Mouse (Mus musculus) urinary bladder, postnatal 10 days (tissue): ENCODE data around the gene Hist1h2bk.
"Not testable (repeated sequence)": the region's sequence is repeated elsewhere in the genome, so short reads cannot be mapped to it uniquely, and the experiment has no call there.

ENCODE experiments used
- DNase-seq: peaks from one replicate; pipeline ENCODE4 v3.0.0; 2022; ENCODE audit warnings: low spot score

Hist1h2bk gene

GRCm38 (mm10) chr13:22035267-22036148 is at the start of gene Hist1h2bk, which contains the start of gene Hist1h2ah:
Gene Hist1h2bk (plus strand): TSS chr13:22035870.
Gene Hist1h2ah (minus strand): TSS chr13:22035568.
- DNase-seq = not testable (repeated sequence)

DNA sequence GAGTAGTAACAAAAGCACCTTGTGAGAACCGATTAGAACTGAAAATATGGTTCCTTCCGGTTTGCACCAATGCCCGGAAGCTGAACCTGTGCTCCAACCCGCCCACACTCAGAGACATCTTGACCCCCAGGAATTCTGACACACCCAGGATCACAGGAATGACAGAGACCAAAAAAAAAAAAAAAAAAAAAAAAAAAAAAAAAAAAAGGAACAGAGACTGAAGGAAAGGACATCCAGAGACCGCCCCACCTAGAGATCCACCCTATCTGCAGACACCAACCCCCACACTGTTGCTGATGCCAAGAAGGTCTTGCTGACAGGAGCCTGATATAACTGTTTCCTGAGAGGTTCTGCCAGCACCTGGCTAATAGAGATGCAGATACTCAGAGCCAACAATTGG is 43.1 kb upstream of the Hist1h2bk start:
- DNase-seq = no peak

DNA sequence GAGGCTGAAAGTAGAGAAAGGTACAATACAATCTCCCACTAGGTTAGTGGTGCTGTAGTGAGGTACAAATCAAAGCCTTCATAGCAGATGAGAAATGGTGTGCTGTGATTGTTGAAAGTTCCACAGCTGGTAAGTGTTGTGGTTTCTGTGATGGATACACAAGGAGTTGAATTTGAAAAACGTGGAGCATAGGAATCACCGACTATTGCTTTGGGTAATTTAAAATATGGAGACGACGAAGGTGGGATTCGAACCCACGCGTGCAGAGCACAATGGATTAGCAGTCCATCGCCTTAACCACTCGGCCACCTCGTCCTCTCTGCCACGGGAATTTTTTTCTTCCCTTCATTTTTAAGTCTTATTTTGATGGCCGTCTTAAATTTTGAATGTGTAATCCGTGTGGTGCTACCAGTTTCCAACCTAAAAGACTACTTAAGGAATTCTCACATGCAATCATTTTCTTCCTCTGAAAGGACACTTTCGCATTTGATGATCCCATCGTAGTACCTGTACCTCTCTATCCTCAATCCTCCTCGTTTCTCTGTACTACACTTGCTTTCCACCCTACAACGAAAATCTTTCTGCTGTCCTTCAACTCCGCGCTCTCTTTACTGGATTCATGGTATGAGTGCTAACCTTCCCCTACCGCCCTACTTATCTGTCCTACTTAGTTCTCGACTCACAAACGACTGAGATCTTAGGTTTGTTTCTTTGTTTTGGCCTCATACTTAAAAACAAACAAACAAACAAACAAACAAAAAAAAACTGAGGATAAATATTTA is 41.5 kb upstream of the Hist1h2bk start:
- no peak for DNase-seq

DNA sequence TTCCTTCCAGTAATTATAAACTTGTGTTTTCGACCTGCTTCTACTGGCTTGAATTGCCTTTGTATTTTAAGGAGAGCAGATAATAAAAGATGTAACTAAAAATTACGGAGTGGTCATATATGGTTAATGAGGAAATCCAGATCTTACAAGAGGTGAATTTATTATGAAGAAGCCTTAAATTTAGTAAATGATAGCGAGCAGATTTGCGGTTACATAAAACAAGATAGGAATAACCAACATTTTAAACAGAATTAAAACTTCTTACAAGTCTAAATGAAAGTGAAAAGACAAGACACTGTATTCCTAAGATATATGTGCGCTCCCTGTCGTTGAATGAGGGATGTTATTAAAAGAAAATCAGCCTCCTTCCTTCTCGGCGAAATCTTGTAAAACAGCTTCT is 40.8 kb upstream of the Hist1h2bk start:
- DNase-seq = no peak

DNA sequence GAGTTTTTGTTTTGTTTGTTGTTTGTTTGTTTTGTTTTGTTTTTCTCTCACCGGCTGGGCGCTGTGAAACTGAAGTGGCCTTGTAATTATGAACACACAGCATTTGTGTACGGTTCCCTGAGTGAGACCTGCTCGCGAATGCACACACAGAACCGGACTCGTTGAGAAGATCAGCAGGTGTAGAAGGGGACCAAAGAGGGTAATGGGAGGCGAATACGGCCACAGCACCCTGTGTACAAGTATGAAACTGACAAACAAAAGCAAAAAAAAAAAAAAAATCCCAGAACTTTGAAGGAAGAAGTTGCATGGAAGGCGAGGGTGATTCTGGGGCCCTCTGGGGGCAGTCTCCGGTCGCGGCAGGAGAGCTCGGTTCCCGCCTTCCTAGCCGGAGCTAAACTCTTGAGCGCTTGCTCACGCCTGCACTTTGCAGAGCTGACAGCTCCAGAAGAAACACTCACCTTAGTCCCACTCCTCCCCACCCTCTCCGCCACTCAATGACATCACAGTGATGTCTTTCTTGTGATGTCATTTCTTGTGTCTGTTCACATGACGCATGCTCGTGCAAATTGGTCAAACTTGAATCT is 40.2 kb upstream of the Hist1h2bk start:
- no peak for DNase-seq

- no peak for DNase-seq
Observed at GRCm38 (mm10) chr13:21996101-21996839, 39.4 kb upstream of the Hist1h2bk start.

- DNase-seq = no peak
Observed at GRCm38 (mm10) chr13:21996840-21997185, 38.9 kb upstream of the Hist1h2bk start.

GRCm38 (mm10) chr13:21997201-21997820 is 38.4 kb upstream of the Hist1h2bk start:
- no peak for DNase-seq

- DNase-seq = no peak
Observed at GRCm38 (mm10) chr13:21997821-21998220, 37.8 kb upstream of the Hist1h2bk start.

DNA sequence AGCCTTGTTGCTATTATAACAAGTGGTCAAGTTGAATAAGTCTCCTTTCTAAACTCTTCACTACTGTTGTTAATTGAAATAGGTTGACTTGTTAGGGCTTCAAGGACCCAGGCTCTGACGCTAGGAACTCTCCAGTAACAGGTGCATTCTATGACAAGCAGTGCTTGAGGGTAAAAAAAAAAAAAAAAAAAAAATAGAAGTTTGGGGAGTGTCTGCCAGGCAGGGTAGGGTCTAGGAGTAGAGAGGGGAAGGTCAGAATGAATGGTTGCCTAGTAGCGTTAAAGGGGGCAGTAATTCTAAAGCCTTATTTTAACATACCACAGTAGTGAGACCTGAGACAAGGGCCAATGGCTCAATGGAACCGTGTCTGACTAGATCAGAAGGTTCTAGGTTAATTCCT is 37.3 kb upstream of the Hist1h2bk start:
- DNase-seq = no peak

- no peak for DNase-seq
Observed at GRCm38 (mm10) chr13:21999147-21999546, 36.5 kb upstream of the Hist1h2bk start.

GRCm38 (mm10) chr13:22001346-22001745 is 34.3 kb upstream of the Hist1h2bk start:
- no peak for DNase-seq

DNA sequence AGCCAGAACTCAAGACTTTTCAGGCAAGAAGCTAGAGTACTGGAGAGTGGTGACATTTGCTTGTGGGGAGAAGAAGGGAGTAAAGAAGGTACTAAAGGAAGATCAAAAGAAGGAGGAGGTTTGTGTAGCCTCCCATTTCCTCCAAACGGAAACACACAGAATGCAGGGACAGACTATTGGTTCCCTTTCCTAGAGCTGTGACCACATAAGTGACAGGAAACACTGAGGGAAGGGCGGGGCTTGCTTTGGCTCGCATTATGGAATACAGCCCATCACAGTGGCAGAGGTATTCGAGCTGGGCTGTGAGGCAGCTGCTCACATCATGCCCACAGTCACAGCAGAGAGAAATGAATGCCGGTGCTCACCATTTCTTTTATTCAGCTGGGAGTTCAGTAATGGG is 33.8 kb upstream of the Hist1h2bk start:
- no peak for DNase-seq

DNA sequence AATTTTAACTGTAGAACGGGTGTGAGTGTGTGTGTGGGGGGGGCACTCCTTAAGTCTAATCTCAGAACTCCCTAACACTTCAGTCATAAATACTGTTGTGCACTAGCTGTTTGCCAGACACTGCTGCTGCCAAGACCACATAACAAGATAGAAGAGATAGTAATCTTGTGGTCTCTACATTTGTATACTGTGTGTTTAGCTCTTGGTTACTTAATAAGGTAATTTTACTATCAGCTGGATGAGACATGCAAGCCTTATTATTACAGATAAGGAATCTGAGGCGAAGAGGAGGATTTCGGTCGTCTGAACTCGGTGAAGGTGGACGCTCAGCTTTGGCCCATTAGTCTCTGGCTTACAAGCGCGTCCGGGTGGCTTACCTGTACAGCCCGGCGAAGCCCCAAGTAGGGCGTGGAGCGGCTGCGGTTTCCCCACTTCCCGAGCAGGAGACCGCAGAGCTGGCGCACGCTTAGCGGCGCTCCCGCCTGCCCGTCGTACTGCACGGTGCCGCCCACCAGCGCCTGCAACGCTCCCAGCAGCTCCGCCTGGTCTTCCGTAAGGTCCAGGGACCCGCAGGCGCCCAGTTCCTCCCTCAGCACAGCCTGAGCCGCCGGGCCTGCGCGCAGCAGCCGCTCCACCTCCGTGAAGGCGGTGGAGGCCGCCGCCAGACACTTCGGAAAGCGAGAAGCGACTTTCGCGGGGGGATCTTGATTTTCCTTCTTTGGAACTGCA is 29.9 kb upstream of the Hist1h2bk start:
- DNase-seq = no peak

GRCm38 (mm10) chr13:22006334-22007120 is 29.1 kb upstream of the Hist1h2bk start:
- no peak for DNase-seq

GRCm38 (mm10) chr13:22007121-22007510 is 28.6 kb upstream of the Hist1h2bk start:
- no peak for DNase-seq

DNA sequence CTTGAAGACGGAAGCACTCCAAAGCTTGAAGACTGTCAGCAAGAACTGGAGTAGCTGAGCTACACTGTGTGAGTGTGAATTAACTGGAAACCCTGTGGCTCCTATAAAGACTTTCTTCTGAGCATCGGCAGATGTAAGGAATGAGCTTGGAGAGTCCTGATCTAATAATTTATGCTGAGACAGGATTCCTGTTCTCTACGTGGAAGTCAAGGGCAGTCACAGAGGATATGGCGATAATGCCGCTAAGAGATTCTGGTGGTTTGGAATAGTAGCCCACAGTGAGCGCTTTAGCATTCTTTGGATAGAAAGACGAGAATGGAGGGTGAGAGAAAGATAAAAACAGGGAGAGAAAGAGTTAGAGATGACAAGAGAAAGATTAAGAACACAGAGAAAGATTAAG is 27.8 kb upstream of the Hist1h2bk start:
- DNase-seq = no peak

DNA sequence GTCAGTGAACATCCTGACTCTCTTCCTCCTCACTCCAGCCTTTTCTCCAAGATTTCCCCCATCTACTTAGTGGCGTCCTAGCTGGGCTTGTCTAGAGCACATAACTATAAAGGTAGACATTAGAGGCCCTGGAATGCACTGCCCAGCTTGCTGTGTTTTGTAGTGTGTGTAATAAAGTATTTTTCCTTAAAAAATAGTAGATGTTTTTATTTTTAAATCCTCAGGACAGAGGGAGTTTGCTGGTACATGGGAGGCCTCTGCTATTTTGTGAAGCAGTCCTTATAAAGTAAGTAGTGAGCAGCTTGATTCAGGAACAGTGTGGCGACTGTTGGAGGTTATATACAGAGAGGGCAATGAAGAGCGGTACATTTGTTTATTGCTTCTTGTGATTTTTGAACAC is 27.0 kb upstream of the Hist1h2bk start:
- no peak for DNase-seq

GRCm38 (mm10) chr13:22009642-22010041 is 26.0 kb upstream of the Hist1h2bk start, which contains the start of gene Prss16:
Gene Prss16 (minus strand): TSS chr13:22009742.
- no peak for DNase-seq

DNA sequence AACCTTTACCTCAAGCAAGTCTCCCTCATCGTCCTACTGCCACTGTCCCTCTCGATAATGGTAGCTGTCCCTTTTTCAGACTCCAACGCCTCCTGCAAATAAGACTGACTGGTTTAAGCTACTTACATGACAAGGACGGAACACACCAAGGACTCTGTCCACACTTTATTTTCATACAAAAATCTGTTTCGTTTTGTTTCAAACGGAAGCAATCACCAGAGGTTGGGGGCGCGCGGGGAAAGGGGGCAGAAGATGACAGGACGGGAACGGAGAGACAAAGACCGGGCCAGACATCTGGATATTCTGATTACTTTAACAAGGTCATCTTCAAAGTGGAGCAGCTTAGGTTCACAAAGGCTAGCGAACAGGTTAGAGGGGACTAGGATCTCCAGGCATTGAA is 22.0 kb upstream of the Hist1h2bk start:
- no peak for DNase-seq
